Mouse (Mus musculus) midbrain, embryonic 14.5 days (tissue): ENCODE data around the gene Acyp1. TPM values are rescaled to one million over a fixed set of nuclear protein-coding genes. Genes with fewer than 3 reads are reported as not detected.

ENCODE experiments used
- ATAC-seq: fragments of 200-750 bp; cut with Nextera tagmentation; 2 replicates; pipeline ENCODE4 v1.8.0; 2017; ENCODE audit warnings: moderate number of reproducible peaks, moderate library complexity; ENCODE audit not compliant: low FRiP score, low TSS enrichment
- DNase-seq: peaks from one replicate; pipeline ENCODE4 v3.0.0-alpha.2; 2015
- H3K27ac ChIP-seq: fragments of 300-500 bp; sonication (generic); replicated peaks from 2 replicates; pipeline ENCODE4 v1.5.1; 2014; ENCODE audit warnings: mild to moderate bottlenecking, low read depth, low read length, moderate library complexity
- H3K27me3 ChIP-seq: fragments of 300-500 bp; sonication (generic); 2 replicates; pipeline ENCODE4 v1.6.1; 2014; ENCODE audit warnings: low read length, control low read depth, mixed read lengths; ENCODE audit not compliant: control insufficient read depth, insufficient read depth
- H3K36me3 ChIP-seq: fragments of 300-500 bp; sonication (generic); 2 replicates; pipeline ENCODE4 v1.6.1; 2014; ENCODE audit warnings: low read length, control low read depth; ENCODE audit not compliant: control insufficient read depth, insufficient read depth
- H3K4me1 ChIP-seq: fragments of 300-500 bp; sonication (generic); 2 replicates; pipeline ENCODE4 v1.6.1; 2014; ENCODE audit warnings: mild to moderate bottlenecking, antibody characterized with exemption, low read length, control low read depth; ENCODE audit not compliant: control insufficient read depth, insufficient read depth
- H3K4me2 ChIP-seq: fragments of 300-500 bp; sonication (generic); 2 replicates; pipeline ENCODE4 v1.6.1; 2014; ENCODE audit warnings: mild to moderate bottlenecking, low read length, moderate library complexity
- H3K4me3 ChIP-seq: fragments of 300-500 bp; sonication (generic); replicated peaks from 2 replicates; pipeline ENCODE4 v1.5.1; 2014; ENCODE audit warnings: low read depth, low read length
- H3K9ac ChIP-seq: fragments of 300-500 bp; sonication (generic); replicated peaks from 2 replicates; pipeline ENCODE4 v1.6.1; 2014; ENCODE audit warnings: mild to moderate bottlenecking, low read length, moderate library complexity
- H3K9me3 ChIP-seq: fragments of 300-500 bp; sonication (generic); 2 replicates; pipeline ENCODE4 v1.6.1; 2016; ENCODE audit warnings: low read length, control low read depth, mixed read lengths; ENCODE audit not compliant: control insufficient read depth
- WGBS: fragments of 180-500 bp; shearing (Covaris S2); extraction: QIAGEN DNeasy Blood & Tissue Kit; methylation state at CpG from one replicate; pipeline ENCODE4 v1.1.7; 2014; 5-methylcytosine and 5-hydroxymethylcytosine counted together
- microRNA-seq: library from miRNA; unstranded; fragments of <30 nt; microRNA quantifications from one replicate; pipeline ENCODE4, GENCODE M21; 2016
- polyA plus RNA-seq: library from polyadenylated mRNA; unstranded; fragments of >200 nt; fragmentation: Nextera tagmentation; extraction: Ambion mirVana; gene quantifications from 2 replicates; pipeline ENCODE4 v1.2.1, GENCODE M21; 2014

Gene Acyp1
- polyA plus RNA-seq, 1 experiment from 2014 or later = 56.5 TPM

DNA sequence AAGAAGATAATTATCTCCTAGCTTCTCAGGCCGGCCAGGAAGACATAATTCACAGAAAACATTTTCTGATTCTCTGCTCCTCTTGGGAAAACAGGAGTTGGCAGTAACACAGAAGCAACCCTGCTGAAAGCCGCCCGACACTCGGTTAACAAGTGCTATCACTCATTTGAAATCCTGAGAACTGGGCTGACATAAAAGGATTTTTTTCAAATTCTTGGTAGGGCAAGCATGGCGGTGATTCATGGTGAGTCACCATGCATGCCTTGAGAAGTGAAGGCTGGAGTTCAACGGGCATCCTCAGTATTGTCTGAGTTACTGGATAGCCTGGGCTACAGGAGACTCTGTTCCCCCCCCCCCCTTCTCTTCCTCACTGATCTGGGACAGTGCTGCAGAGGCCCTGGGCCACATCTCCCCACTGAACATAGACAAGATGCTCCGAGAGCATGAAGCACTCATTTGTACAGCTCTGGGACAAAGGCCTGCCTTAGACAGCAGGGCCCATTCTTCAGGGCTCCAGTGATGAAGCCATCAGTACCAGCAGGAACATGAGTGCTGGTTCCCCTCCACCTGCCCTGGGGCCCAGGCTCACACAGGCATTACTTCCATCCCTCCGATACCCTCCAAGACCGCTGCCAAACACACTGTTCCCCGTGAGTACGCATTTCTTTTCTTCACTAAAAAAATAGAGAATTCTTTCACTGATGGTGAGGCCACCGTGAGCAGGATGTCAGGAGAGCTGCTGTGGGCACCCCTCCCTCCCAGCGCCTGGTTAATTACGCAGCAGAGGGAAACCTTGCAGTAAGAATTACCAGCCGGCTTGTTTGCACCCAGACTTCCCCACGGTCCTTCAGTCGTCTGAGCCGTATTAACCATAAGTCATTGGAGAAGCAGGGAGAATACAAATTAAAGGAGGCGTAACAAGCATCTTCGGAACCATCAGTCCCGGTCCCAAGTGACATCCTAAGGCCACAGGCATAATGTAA is 54.6 kb downstream of the Acyp1 start:
- Histone ChIP-seq H3K4me3 (no peak overlapping the region), H3K9ac (no peak overlapping the region), H3K36me3 (0 out of 2 replicates have a peak, but pooled peaks cover 4% of the 10 kb centered on the region), H3K27me3 (no peaks in the 10 kb centered on the region), H3K27ac (peak overlapping the region; percentile 66), H3K9me3 (no peaks in the 10 kb centered on the region), H3K4me2 (no peak overlapping the region), H3K4me1 (no peaks in the 10 kb centered on the region)
- DNase-seq = peak; percentile 34
- ATAC-seq = no peak
- 69% methylated on average over 21 of the region's 21 CpGs for WGBS

GRCm38 (mm10) chr12:85227876-85228599 is 60.2 kb downstream of the Acyp1 start:
- H3K4me3 ChIP-seq = no peak overlapping the region
- no peak overlapping the region for H3K4me2 ChIP-seq
- H3K36me3 ChIP-seq = peaks cover 43% of the 10 kb centered on the region
- no peak overlapping the region for H3K9ac ChIP-seq
- no peaks in the 10 kb centered on the region for H3K27me3 ChIP-seq
- H3K9me3 ChIP-seq = no peaks in the 10 kb centered on the region
- DNase-seq (no peak), ATAC-seq (no peak)
- no peak overlapping the region for H3K27ac ChIP-seq
- 77% methylated on average over 15 of the region's 15 CpGs for WGBS
- H3K4me1 ChIP-seq = no peaks in the 10 kb centered on the region

DNA sequence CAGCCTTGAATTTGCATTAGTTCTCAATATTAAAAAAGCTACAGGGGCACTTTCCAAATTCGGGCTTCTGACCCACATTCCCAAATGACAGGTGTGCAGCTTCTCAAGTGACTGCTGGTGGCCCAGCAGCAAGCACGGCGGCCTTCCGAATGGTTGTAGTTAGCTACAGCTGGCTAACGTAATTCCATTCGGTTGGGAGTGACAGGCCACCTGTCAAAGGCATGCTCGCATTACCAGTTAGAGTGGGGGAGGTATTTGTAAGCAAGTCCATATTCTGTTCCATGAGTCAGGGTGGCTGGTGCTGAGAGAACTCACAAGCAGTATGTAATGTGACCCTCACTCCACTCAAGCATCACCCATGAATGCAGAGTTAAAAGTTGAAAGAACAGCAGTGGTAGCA is 61.0 kb downstream of the Acyp1 start:
- no peak for DNase-seq
- no peak overlapping the region for H3K9ac ChIP-seq
- no peaks in the 10 kb centered on the region for H3K4me1 ChIP-seq
- peaks cover 51% of the 10 kb centered on the region for H3K36me3 ChIP-seq
- WGBS = 83% methylated on average over 7 of the region's 7 CpGs
- no peak overlapping the region for H3K4me2 ChIP-seq
- no peaks in the 10 kb centered on the region for H3K9me3 ChIP-seq
- H3K4me3 ChIP-seq = no peak overlapping the region
- no peaks in the 10 kb centered on the region for H3K27me3 ChIP-seq
- H3K27ac ChIP-seq = no peak overlapping the region
- no peak for ATAC-seq

Small RNAs within 50 kb of the gene (microRNA-seq; reads per million reads assigned to microRNA genes)
- gene Mir6938 = not detected

Other genes starting within 250 kb of the Acyp1 start
- gene Prox2, start 177.7 kb downstream of the Acyp1 start, polyA plus RNA-seq = 1.7 and 2.1 TPM in 2 replicates
- gene Dlst, start 177.6 kb downstream of the Acyp1 start, polyA plus RNA-seq = 67.9 and 98.0 TPM in 2 replicates
- 22.2 and 27.1 TPM in 2 replicates for gene Rps6kl1, start 137.2 kb downstream of the Acyp1 start, polyA plus RNA-seq
- gene Pgf, start 110.6 kb downstream of the Acyp1 start, polyA plus RNA-seq = 6.0 and 7.1 TPM in 2 replicates
- gene Eif2b2, start 69.0 kb downstream of the Acyp1 start, polyA plus RNA-seq = 77.1 and 78.7 TPM in 2 replicates
- 9.4 and 10.2 TPM in 2 replicates for gene Mlh3, start 17.8 kb downstream of the Acyp1 start, polyA plus RNA-seq
- gene Zc2hc1c, start 153 bp upstream of the Acyp1 start, polyA plus RNA-seq = 1.1 and 1.6 TPM in 2 replicates
- gene Nek9, start 50.9 kb upstream of the Acyp1 start, polyA plus RNA-seq = 8.0 and 10.3 TPM in 2 replicates
- 192 and 228 TPM in 2 replicates for gene Tmed10, start 86.4 kb upstream of the Acyp1 start, polyA plus RNA-seq
- gene Fos, start 185.5 kb upstream of the Acyp1 start, polyA plus RNA-seq = 1.1 and 1.2 TPM in 2 replicates